Mouse (Mus musculus) hindbrain, embryonic 15.5 days (tissue): ENCODE data around the gene Arhgap44. TPM values are rescaled to one million over a fixed set of nuclear protein-coding genes. Genes with fewer than 3 reads are reported as not detected.

Experiments
- ATAC-seq: fragments of 200-750 bp; cut with Nextera tagmentation; 2 replicates; pipeline ENCODE4 v1.8.0; 2017; ENCODE audit warnings: low read depth, moderate number of reproducible peaks, moderate TSS enrichment; ENCODE audit not compliant: low FRiP score
- H3K27ac ChIP-seq: fragments of 300-500 bp; sonication (generic); replicated peaks from 2 replicates; pipeline ENCODE4 v1.5.1; 2015; ENCODE audit warnings: mild to moderate bottlenecking, inconsistent platforms
- H3K27me3 ChIP-seq: fragments of 300-500 bp; sonication (generic); 2 replicates; pipeline ENCODE4 v1.6.1; 2015; ENCODE audit warnings: control low read depth, inconsistent platforms
- H3K36me3 ChIP-seq: fragments of 300-500 bp; sonication (generic); 2 replicates; pipeline ENCODE4 v1.6.1; 2015; ENCODE audit warnings: control low read depth, inconsistent platforms
- H3K4me1 ChIP-seq: fragments of 300-500 bp; sonication (generic); replicated peaks from 2 replicates; pipeline ENCODE4 v1.6.1; 2015; ENCODE audit warnings: control low read depth, inconsistent platforms
- H3K4me2 ChIP-seq: fragments of 300-500 bp; sonication (generic); 2 replicates; pipeline ENCODE4 v1.6.1; 2015; ENCODE audit warnings: moderate library complexity, mild to moderate bottlenecking, inconsistent platforms
- H3K4me3 ChIP-seq: fragments of 300-500 bp; sonication (generic); 2 replicates; pipeline ENCODE4 v1.5.1; 2015; ENCODE audit warnings: mild to moderate bottlenecking, inconsistent platforms
- H3K9ac ChIP-seq: fragments of 300-500 bp; sonication (generic); 2 replicates; pipeline ENCODE4 v1.6.1; 2015; ENCODE audit warnings: inconsistent platforms
- H3K9me3 ChIP-seq: fragments of 300-500 bp; sonication (generic); 2 replicates; pipeline ENCODE4 v1.6.1; 2016; ENCODE audit warnings: control low read depth, inconsistent platforms
- WGBS: fragments of 180-500 bp; shearing (Covaris S2); methylation state at CpG from one replicate; pipeline ENCODE4 v1.1.7; 2015; 5-methylcytosine and 5-hydroxymethylcytosine counted together
- microRNA-seq: library from miRNA; unstranded; fragments of <30 nt; microRNA quantifications from one replicate; pipeline ENCODE4, GENCODE M21; 2016
- polyA plus RNA-seq: library from polyadenylated mRNA; unstranded; fragments of >200 nt; fragmentation: Nextera tagmentation; extraction: Ambion mirVana; gene quantifications from 2 replicates; pipeline ENCODE4 v1.2.1, GENCODE M21; 2015

The Arhgap44 gene
- polyA plus RNA-seq, 1 experiment from 2014 or later, result 19.5 TPM

DNA sequence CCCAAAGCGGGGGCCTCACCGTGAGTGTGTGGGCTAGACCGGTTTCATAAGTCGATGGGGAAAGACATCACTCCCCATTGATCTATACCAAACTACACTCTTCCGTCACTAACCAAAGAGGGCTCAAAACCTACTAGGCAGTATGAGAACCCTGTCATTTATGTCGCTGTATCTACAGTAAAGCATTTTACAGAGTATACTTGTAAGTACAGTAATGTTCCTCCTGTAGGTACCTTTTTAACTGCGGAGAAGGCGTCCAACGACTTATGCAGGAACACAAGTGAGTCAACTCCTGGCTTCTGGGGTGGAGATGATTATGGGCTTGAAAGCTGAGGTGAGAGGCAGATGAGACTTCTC lies 183.3 kb downstream of the Arhgap44 start:
- ATAC-seq, result no peak
- Histone ChIP-seq H3K4me1 (peaks cover 19% of the 10 kb centered on the region), H3K9ac (peak overlapping the region; percentile 79), H3K27me3 (peaks cover 1% of the 10 kb centered on the region; the same call in 1 of the 2 replicates), H3K27ac (0 out of 2 replicates have a peak overlapping the region, but pooled peaks have one; percentile 64), H3K36me3 (peaks cover 30% of the 10 kb centered on the region), H3K4me3 (peak overlapping the region; percentile 73), H3K4me2 (peak overlapping the region; percentile 71), H3K9me3 (no peaks in the 10 kb centered on the region)
- 12% methylated on average over 9 of the region's 9 CpGs for WGBS

DNA sequence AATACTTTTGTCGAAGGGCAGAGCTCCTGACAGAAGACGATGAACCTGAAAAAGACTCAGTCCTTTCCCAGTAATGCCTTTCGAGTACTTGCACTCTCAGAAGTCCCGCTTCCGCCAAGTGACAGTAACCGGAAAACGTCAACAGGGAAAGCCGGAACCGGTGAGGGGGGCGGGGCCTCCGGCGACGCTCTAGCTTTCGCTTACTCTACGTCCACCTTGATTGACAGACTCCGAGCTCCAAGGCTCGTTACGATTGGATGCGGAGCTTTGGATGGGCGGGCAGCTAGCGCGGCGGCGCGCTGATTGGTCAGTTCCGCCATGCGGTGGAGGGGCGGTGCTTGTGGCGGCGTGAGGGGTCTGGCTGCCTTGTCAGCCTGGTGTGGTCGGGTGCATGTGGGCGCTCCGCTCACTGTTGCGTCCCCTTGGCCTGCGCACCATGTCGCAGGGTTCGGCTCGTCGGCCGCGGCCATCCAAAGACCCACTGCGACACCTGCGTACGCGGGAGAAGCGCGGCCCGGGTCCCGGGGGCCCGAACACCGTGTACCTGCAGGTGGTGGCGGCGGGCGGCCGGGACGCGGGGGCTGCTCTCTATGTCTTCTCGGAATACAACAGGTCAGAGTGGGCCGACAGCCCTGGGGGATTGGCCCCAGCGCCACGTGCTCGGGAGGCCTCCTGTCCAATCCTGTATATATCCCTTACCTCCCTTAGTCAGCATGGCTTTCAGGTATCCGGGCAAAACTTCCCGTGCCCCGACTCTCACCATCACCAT lies 183.9 kb downstream of the Arhgap44 start, which contains the start of gene Elac2:
Gene Elac2, plus strand, starts transcription at position 319 of the 769 bp plus-strand sequence.
- under 1% methylated on average over 65 of the region's 65 CpGs for WGBS
- Histone ChIP-seq H3K36me3 (peaks cover 24% of the 10 kb centered on the region), H3K27ac (peak within 1 kb of the TSS; percentile 64; the same call in 1 of the 2 replicates), H3K9me3 (no peaks in the 10 kb centered on the region), H3K4me1 (peaks cover 19% of the 10 kb centered on the region), H3K9ac (peak within 1 kb of the TSS; percentile 79), H3K4me2 (peak within 1 kb of the TSS; percentile 73), H3K27me3 (peaks cover 7% of the 10 kb centered on the region; the same call in 1 of the 2 replicates), H3K4me3 (peak within 1 kb of the TSS; percentile 73)
- peak; percentile 100 for ATAC-seq

GRCm38 (mm10) chr11:64972418-64972817 lies 190.3 kb downstream of the Arhgap44 start:
- Histone ChIP-seq H3K27ac (no peak overlapping the region), H3K27me3 (peaks cover 17% of the 10 kb centered on the region), H3K4me3 (no peak overlapping the region), H3K4me2 (no peak overlapping the region), H3K9ac (no peak overlapping the region), H3K9me3 (no peaks in the 10 kb centered on the region), H3K4me1 (peaks cover 3% of the 10 kb centered on the region), H3K36me3 (no peaks in the 10 kb centered on the region)
- ATAC-seq, result no peak
- WGBS, result 85% methylated on average over 2 of the region's 2 CpGs

GRCm38 (mm10) chr11:64971471-64971988 lies 191.2 kb downstream of the Arhgap44 start:
- peaks cover 3% of the 10 kb centered on the region for H3K4me1 ChIP-seq
- no peak overlapping the region for H3K4me2 ChIP-seq
- ATAC-seq, result no peak
- no peaks in the 10 kb centered on the region for H3K9me3 ChIP-seq
- no peaks in the 10 kb centered on the region for H3K36me3 ChIP-seq
- no peak overlapping the region for H3K9ac ChIP-seq
- H3K27ac ChIP-seq, result no peak overlapping the region
- H3K27me3 ChIP-seq, result peaks cover 18% of the 10 kb centered on the region
- no peak overlapping the region for H3K4me3 ChIP-seq
- 86% methylated on average over 3 of the region's 3 CpGs for WGBS

- no peak overlapping the region for H3K9ac ChIP-seq
- H3K27ac ChIP-seq, result no peak overlapping the region
- no peak overlapping the region for H3K4me3 ChIP-seq
- WGBS, result 59% methylated on average over 4 of the region's 4 CpGs
- H3K36me3 ChIP-seq, result no peaks in the 10 kb centered on the region
- H3K4me1 ChIP-seq, result peaks cover 3% of the 10 kb centered on the region
- peaks cover 15% of the 10 kb centered on the region for H3K27me3 ChIP-seq
- ATAC-seq, result 0 out of 2 replicates have a peak, but pooled peaks have one; percentile 30
- H3K9me3 ChIP-seq, result no peaks in the 10 kb centered on the region
- H3K4me2 ChIP-seq, result no peak overlapping the region
These were observed 193.8 kb downstream of the Arhgap44 start for GRCm38 (mm10) chr11:64968939-64969342.

GRCm38 (mm10) chr11:64968507-64968906 lies 194.3 kb downstream of the Arhgap44 start:
- no peak overlapping the region for H3K4me3 ChIP-seq
- H3K36me3 ChIP-seq, result no peaks in the 10 kb centered on the region
- H3K27ac ChIP-seq, result no peak overlapping the region
- 12% methylated on average over 3 of the region's 3 CpGs for WGBS
- H3K9ac ChIP-seq, result no peak overlapping the region
- peak; percentile 93 for ATAC-seq
- peaks cover 3% of the 10 kb centered on the region for H3K4me1 ChIP-seq
- no peak overlapping the region for H3K4me2 ChIP-seq
- no peaks in the 10 kb centered on the region for H3K9me3 ChIP-seq
- peaks cover 14% of the 10 kb centered on the region; the same call in 1 of the 2 replicates for H3K27me3 ChIP-seq

GRCm38 (mm10) chr11:64962629-64963028 lies 200.1 kb downstream of the Arhgap44 start:
- H3K4me2 ChIP-seq, result no peak overlapping the region
- H3K27me3 ChIP-seq, result peaks cover 5% of the 10 kb centered on the region; the same call in 1 of the 2 replicates
- no peak for ATAC-seq
- no peak overlapping the region for H3K9ac ChIP-seq
- H3K4me3 ChIP-seq, result no peak overlapping the region
- H3K27ac ChIP-seq, result no peak overlapping the region
- H3K36me3 ChIP-seq, result no peaks in the 10 kb centered on the region
- no peaks in the 10 kb centered on the region for H3K4me1 ChIP-seq
- 95% methylated on average over 2 of the region's 2 CpGs for WGBS
- H3K9me3 ChIP-seq, result no peaks in the 10 kb centered on the region

DNA sequence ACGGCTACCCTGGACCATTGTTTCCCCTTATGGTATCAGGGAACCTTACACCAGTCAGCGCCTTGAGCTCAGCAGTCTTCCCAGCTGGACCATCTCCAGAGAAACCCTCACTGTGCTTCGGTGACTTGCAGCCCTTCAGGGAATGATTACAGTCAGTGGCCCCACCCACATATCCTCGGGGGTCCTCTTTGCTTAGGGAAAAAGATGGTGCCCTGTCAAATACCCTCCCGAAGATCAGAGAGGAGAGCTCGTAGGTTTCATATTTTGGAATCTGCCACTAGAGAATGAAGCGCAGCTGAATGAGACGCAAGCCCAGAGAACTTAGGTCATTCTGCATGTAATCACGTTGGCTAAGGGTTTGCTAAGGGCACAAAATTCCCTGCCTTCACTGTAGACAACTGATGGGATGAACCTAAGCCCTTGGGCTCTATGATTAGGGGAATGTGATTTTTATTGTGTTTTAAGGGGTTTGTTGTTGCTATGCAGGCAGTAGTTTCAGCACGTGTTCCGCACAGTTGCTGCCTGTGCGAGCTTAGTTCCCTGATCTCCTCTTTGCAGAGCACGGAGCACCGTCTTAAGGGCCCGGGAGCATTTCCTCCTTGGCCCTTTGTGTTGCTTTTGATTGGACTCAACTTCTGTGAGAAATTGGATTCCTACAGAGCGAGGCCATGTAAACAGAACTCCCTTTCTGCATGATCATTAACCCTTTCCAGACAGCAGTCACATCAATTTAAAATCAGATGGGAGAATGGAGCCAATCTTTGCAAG lies 205.6 kb downstream of the Arhgap44 start:
- Histone ChIP-seq H3K36me3 (no peaks in the 10 kb centered on the region), H3K4me2 (peak overlapping the region; percentile 45), H3K27me3 (no peaks in the 10 kb centered on the region; the same call in 1 of the 2 replicates), H3K27ac (no peak overlapping the region), H3K4me3 (peak overlapping the region; percentile 8; the same call in 1 of the 2 replicates), H3K4me1 (peaks cover 10% of the 10 kb centered on the region), H3K9me3 (no peaks in the 10 kb centered on the region), H3K9ac (0 out of 2 replicates have a peak overlapping the region, but pooled peaks have one; percentile 1)
- ATAC-seq, result 0 out of 2 replicates have a peak, but pooled peaks have one; percentile 38
- WGBS, result 11% methylated on average over 16 of the region's 16 CpGs

Small RNA genes lying within 50 kb of the gene (microRNA-seq; reads per million reads assigned to microRNA genes)
- not detected for gene Gm25991

Other genes with a start within 250 kb of the Arhgap44 start
- 28.5 and 32.8 TPM in 2 replicates for gene Elac2, start 183.9 kb downstream of the Arhgap44 start, polyA plus RNA-seq
- gene 1700086D15Rik, start 3.1 kb downstream of the Arhgap44 start, polyA plus RNA-seq, result 0.14 TPM in 1 of 2 replicates, not detected in the other
- gene Myocd, start 107.0 kb upstream of the Arhgap44 start, polyA plus RNA-seq, result 0.16 and 0.51 TPM in 2 replicates